Mouse (Mus musculus) hindlimb bud, embryonic 11.5 days (tissue): ENCODE measurements around the gene Ifnz.
"Not testable (repeated sequence)": the region's sequence is repeated elsewhere in the genome, so short reads cannot be mapped to it uniquely, and the experiment has no call there.

ENCODE experiments used
- DNase-seq: peaks from one replicate; pipeline ENCODE4 v3.0.0-alpha.2; 2012; ENCODE audit warnings: low read depth, low spot score; ENCODE audit errors: extremely low spot score

The Ifnz gene

GRCm38 (mm10) chr4:88781831-88782230 lies at the start of gene Ifnz:
Ifnz (plus strand) TSS chr4:88782131.
- DNase-seq, result not testable (repeated sequence)

GRCm38 (mm10) chr4:88738480-88738879 lies 43.5 kb upstream of the Ifnz start:
- DNase-seq, result no peak

- DNase-seq, result no peak
Measured at GRCm38 (mm10) chr4:88739036-88739435, 42.9 kb upstream of the Ifnz start.

GRCm38 (mm10) chr4:88741426-88741825 lies 40.5 kb upstream of the Ifnz start:
- no peak for DNase-seq

- no peak for DNase-seq
Measured at GRCm38 (mm10) chr4:88742771-88743371, 39.1 kb upstream of the Ifnz start.

- DNase-seq, result no peak
Measured at GRCm38 (mm10) chr4:88744207-88744606, 37.7 kb upstream of the Ifnz start.

GRCm38 (mm10) chr4:88749926-88750325 lies 32.0 kb upstream of the Ifnz start:
- DNase-seq, result no peak

- not testable (repeated sequence) for DNase-seq
Measured at GRCm38 (mm10) chr4:88754818-88755340, 27.1 kb upstream of the Ifnz start, which contains the start of gene Gm13271. Gm13271 (plus strand) TSS chr4:88754868.

- DNase-seq, result not testable (repeated sequence)
Measured at GRCm38 (mm10) chr4:88756581-88757513, 25.1 kb upstream of the Ifnz start.

GRCm38 (mm10) chr4:88757628-88758031 lies 24.3 kb upstream of the Ifnz start:
- not testable (repeated sequence) for DNase-seq

GRCm38 (mm10) chr4:88758751-88759150 lies 23.2 kb upstream of the Ifnz start:
- DNase-seq, result not testable (repeated sequence)

GRCm38 (mm10) chr4:88759610-88760268 lies 22.2 kb upstream of the Ifnz start, which contains the start of gene Gm13283:
Gm13283 (plus strand) TSS chr4:88760119.
- DNase-seq, result not testable (repeated sequence)

GRCm38 (mm10) chr4:88760431-88760830 lies 21.5 kb upstream of the Ifnz start:
- DNase-seq, result not testable (repeated sequence)

- DNase-seq, result not testable (repeated sequence)
Measured at GRCm38 (mm10) chr4:88761776-88762175, 20.2 kb upstream of the Ifnz start.

GRCm38 (mm10) chr4:88762341-88762740 lies 19.6 kb upstream of the Ifnz start:
- DNase-seq, result not testable (repeated sequence)

GRCm38 (mm10) chr4:88763384-88764018 lies 18.4 kb upstream of the Ifnz start:
- not testable (repeated sequence) for DNase-seq

GRCm38 (mm10) chr4:88773534-88773933 lies 8.4 kb upstream of the Ifnz start, which contains the start of gene Gm13290:
Gm13290 (plus strand) TSS chr4:88773834.
- DNase-seq, result not testable (repeated sequence)

- DNase-seq, result not testable (repeated sequence)
Measured at GRCm38 (mm10) chr4:88776622-88777021, 5.3 kb upstream of the Ifnz start, which contains the start of gene Gm13289. Gm13289 (plus strand) TSS chr4:88776922.

- not testable (repeated sequence) for DNase-seq
Measured at GRCm38 (mm10) chr4:88779550-88779949, 2.4 kb upstream of the Ifnz start, which contains the start of gene Gm13272. Gm13272 (plus strand) TSS chr4:88779850.

- not testable (repeated sequence) for DNase-seq
Measured at GRCm38 (mm10) chr4:88780320-88780719, 1.6 kb upstream of the Ifnz start.
